In genomic region chr3:138876418-138876817, GRCm38 (mm10) we compare ENCODE assay signal across 13 mouse cellular contexts.
A peak's percentile ranks its signal among the peaks of the same experiment; 100 is the strongest.
DNase-seq lines count a peak whose midpoint lies in the region; ATAC-seq and TF ChIP-seq lines count a peak whose summit lies in the region.
"Had no signal": no experiment of that assay in that cellular context is flagged by ENCODE, and none has a peak within 500 bp of the region (broad histone marks: within the 10 kb centered on the region; RNA-seq: fewer than 3 reads in every experiment).

No protein-coding gene starts in this region.

- no peak for ATAC-seq in forebrain, embryonic 11.5 days (replicated peaks; ENCODE audit: low FRiP score)
- ATAC-seq in intestine, embryonic 14.5 days (replicated peaks; ENCODE audit: low FRiP score, low TSS enrichment, low read depth): no peak
- no peak for ATAC-seq in intestine, embryonic 15.5 days

- H3K27me3 ChIP-seq in forebrain, embryonic 10.5 days (ENCODE audit: poor library complexity, severe bottlenecking): no peaks in the 10 kb centered on the region
- H3K27me3 ChIP-seq in forebrain, embryonic 11.5 days (ENCODE audit: control insufficient read depth, insufficient read depth, low read length): no peaks in the 10 kb centered on the region
- H3K27me3 ChIP-seq in intestine, embryonic 14.5 days (replicated peaks; ENCODE audit: control insufficient read depth, insufficient read depth, low read length): no peaks in the 10 kb centered on the region
- no peaks in the 10 kb centered on the region for H3K27me3 ChIP-seq in intestine, embryonic 15.5 days (replicated peaks)
- no peaks in the 10 kb centered on the region for H3K27me3 ChIP-seq in thymus, adult 2 months (ENCODE audit: control insufficient read depth, insufficient read depth, low read length)

- H3K4me3 ChIP-seq in forebrain, embryonic 10.5 days: no peak overlapping the region
- no peak overlapping the region for H3K4me3 ChIP-seq in forebrain, embryonic 11.5 days (ENCODE audit: low read depth, low read length)
- H3K4me3 ChIP-seq in intestine, embryonic 14.5 days (ENCODE audit: low read depth, low read length): no peak overlapping the region
- no peak overlapping the region for H3K4me3 ChIP-seq in intestine, embryonic 15.5 days (replicated peaks)
- no peak overlapping the region for H3K4me3 ChIP-seq in thymus, adult 2 months (ENCODE audit: control insufficient read depth, insufficient read depth, low read length)
- no peak overlapping the region for H3K4me3 ChIP-seq in olfactory bulb, adult 2 months (ENCODE audit: insufficient read depth, low read depth, low read length)

- H3K4me1 ChIP-seq in forebrain, embryonic 10.5 days: peaks cover 35% of the 10 kb centered on the region
- no peaks in the 10 kb centered on the region for H3K4me1 ChIP-seq in forebrain, embryonic 11.5 days (replicated peaks; ENCODE audit: control insufficient read depth, insufficient read depth, low read length)
- H3K4me1 ChIP-seq in intestine, embryonic 14.5 days (replicated peaks; ENCODE audit: control insufficient read depth, insufficient read depth, low read length): peaks cover 9% of the 10 kb centered on the region
- no peaks in the 10 kb centered on the region for H3K4me1 ChIP-seq in intestine, embryonic 15.5 days (replicated peaks)
- H3K4me1 ChIP-seq in thymus, adult 2 months (replicated peaks; ENCODE audit: control insufficient read depth, insufficient read depth, low read length): peaks cover 33% of the 10 kb centered on the region
- H3K4me1 ChIP-seq in olfactory bulb, adult 2 months (ENCODE audit: control insufficient read depth, insufficient read depth, low read length): peaks cover 18% of the 10 kb centered on the region

- TF ChIP-seq CTCF in thymus, adult 2 months (IDR thresholded peaks at IDR 0.05; ENCODE audit: borderline replicate concordance, control insufficient read depth, extremely low read depth, insufficient read depth, low read length, poor library complexity): no peak
- TF ChIP-seq CTCF in olfactory bulb, adult 2 months (IDR thresholded peaks at IDR 0.05; ENCODE audit: insufficient read depth, low read depth, low read length): no peak

- 89% methylated on average over 10 of the region's 10 CpGs for WGBS in forebrain, embryonic 10.5 days
- WGBS in forebrain, embryonic 11.5 days: 92% methylated on average over 10 of the region's 10 CpGs
- 68% methylated on average over 10 of the region's 10 CpGs for WGBS in intestine, embryonic 14.5 days
- WGBS in intestine, embryonic 15.5 days: 77% methylated on average over 10 of the region's 10 CpGs
- WGBS in thymus, adult 2 months: 77% methylated on average over 10 of the region's 10 CpGs
- WGBS in olfactory bulb, adult 2 months: 79% methylated on average over 10 of the region's 10 CpGs

- 0 out of 2 replicates have a peak overlapping the region, but pooled peaks have one; percentile 48 for H3K27ac ChIP-seq in forebrain, embryonic 10.5 days
- no peak overlapping the region for H3K27ac ChIP-seq in forebrain, embryonic 11.5 days (ENCODE audit: low read depth, low read length)
- peak overlapping the region; percentile 67; the same call in 1 of the 2 replicates for H3K27ac ChIP-seq in intestine, embryonic 14.5 days (ENCODE audit: low read depth)
- H3K27ac ChIP-seq in intestine, embryonic 15.5 days: no peak overlapping the region
- peak overlapping the region; percentile 93 for H3K27ac ChIP-seq in thymus, adult 2 months (ENCODE audit: control insufficient read depth, insufficient read depth, low read length)
- H3K27ac ChIP-seq in olfactory bulb, adult 2 months (ENCODE audit: insufficient read depth, low read depth, low read length): 0 out of 2 replicates have a peak overlapping the region, but pooled peaks have one; percentile 37

- no peak overlapping the region for H3K9ac ChIP-seq in forebrain, embryonic 11.5 days (ENCODE audit: low read length)
- no peak overlapping the region for H3K9ac ChIP-seq in intestine, embryonic 14.5 days (ENCODE audit: low read length)
- no peak overlapping the region for H3K9ac ChIP-seq in intestine, embryonic 15.5 days

- H3K4me2 ChIP-seq in forebrain, embryonic 11.5 days (ENCODE audit: low read depth, low read length, severe bottlenecking): no peak overlapping the region
- H3K4me2 ChIP-seq in intestine, embryonic 14.5 days (ENCODE audit: low read length): 0 out of 2 replicates have a peak overlapping the region, but pooled peaks have one; percentile 18
- H3K4me2 ChIP-seq in intestine, embryonic 15.5 days (replicated peaks): no peak overlapping the region
- H3K4me2 ChIP-seq: liver, embryonic 11.5 days had no signal

- DNase-seq in forebrain, embryonic 10.5 days (ENCODE audit: extremely low spot score, low spot score): no peak
- DNase-seq in forebrain, embryonic 11.5 days (ENCODE audit: low spot score): no peak
- DNase-seq in intestine, embryonic 14.5 days (ENCODE audit: low spot score): no peak
- peak; percentile 26 for DNase-seq in thymus, adult 2 months
- DNase-seq in thymus, postnatal 36 days: no peak
- no peak for DNase-seq in ovary, postnatal 10 days (ENCODE audit: low spot score)
- DNase-seq: adrenal gland, postnatal 36 days; gastrocnemius, postnatal 14 days; kidney, adult 9 months had no signal

- peaks cover 5% of the 10 kb centered on the region; the same call in 1 of the 2 replicates for H3K9me3 ChIP-seq in forebrain, embryonic 10.5 days
- no peaks in the 10 kb centered on the region for H3K9me3 ChIP-seq in forebrain, embryonic 11.5 days (ENCODE audit: control insufficient read depth, low read length)
- H3K9me3 ChIP-seq in intestine, embryonic 14.5 days (ENCODE audit: control insufficient read depth, low read length): no peaks in the 10 kb centered on the region
- no peaks in the 10 kb centered on the region for H3K9me3 ChIP-seq in intestine, embryonic 15.5 days
- H3K9me3 ChIP-seq: G1E had no signal

- H3K36me3 ChIP-seq in forebrain, embryonic 10.5 days (replicated peaks): peaks cover 35% of the 10 kb centered on the region
- no peaks in the 10 kb centered on the region for H3K36me3 ChIP-seq in forebrain, embryonic 11.5 days (ENCODE audit: control insufficient read depth, insufficient read depth, low read length)
- H3K36me3 ChIP-seq in intestine, embryonic 14.5 days (ENCODE audit: control insufficient read depth, insufficient read depth, low read length): no peaks in the 10 kb centered on the region
- no peaks in the 10 kb centered on the region for H3K36me3 ChIP-seq in intestine, embryonic 15.5 days
- H3K36me3 ChIP-seq in thymus, adult 2 months (ENCODE audit: control insufficient read depth, insufficient read depth, low read length): no peaks in the 10 kb centered on the region
- H3K36me3 ChIP-seq: G1E had no signal

- TF ChIP-seq POLR2A in thymus, adult 2 months (IDR thresholded peaks at IDR 0.05; ENCODE audit: control insufficient read depth, extremely low read depth, insufficient read depth, low read length, poor library complexity): no peak
- TF ChIP-seq POLR2A in olfactory bulb, adult 2 months (IDR thresholded peaks at IDR 0.05; ENCODE audit: insufficient read depth, low read depth, low read length): no peak

Comparison
In these comparisons a context has a peak if more than half of its experiments do, and no peak if none do; other contexts are left out.
1. H3K27ac ChIP-seq: peak in forebrain, embryonic 10.5 days (single experiment), intestine, embryonic 14.5 days (single experiment), thymus, adult 2 months (single experiment) and olfactory bulb, adult 2 months (single experiment); none in forebrain, embryonic 11.5 days (single experiment) and intestine, embryonic 15.5 days (single experiment).